Mouse (Mus musculus): ENCODE results near the gene Sass6. TPM values are rescaled to one million over a fixed set of nuclear protein-coding genes. Genes with fewer than 3 reads are reported as not detected.
"Not testable (repeated sequence)": the region's sequence is repeated elsewhere in the genome, so short reads cannot be mapped to it uniquely, and the experiment has no call there.

Gene Sass6
- 1 to 10 TPM; 1.7 to 2.3 (median 1.9) TPM for total RNA-seq (2022)

- peak; percentile 99 for DNase-seq (ENCODE audit: low spot score)
Measured at GRCm38 (mm10) chr3:116594728-116595602, at the start of gene Sass6. Sass6 (plus strand) TSS chr3:116594982.

GRCm38 (mm10) chr3:116547430-116547829 lies 47.4 kb upstream of the Sass6 start:
- DNase-seq (ENCODE audit: low spot score), result no peak

- DNase-seq (ENCODE audit: low spot score), result no peak
Measured at GRCm38 (mm10) chr3:116551362-116551761, 43.4 kb upstream of the Sass6 start.

- not testable (repeated sequence) for DNase-seq (ENCODE audit: low spot score)
Measured at GRCm38 (mm10) chr3:116561315-116561714, 33.5 kb upstream of the Sass6 start.

- peak; percentile 45 for DNase-seq (ENCODE audit: low spot score)
Measured at GRCm38 (mm10) chr3:116562408-116563094, 32.2 kb upstream of the Sass6 start, which contains the start of gene Lrrc39. Lrrc39 (plus strand) TSS chr3:116562973.

DNA sequence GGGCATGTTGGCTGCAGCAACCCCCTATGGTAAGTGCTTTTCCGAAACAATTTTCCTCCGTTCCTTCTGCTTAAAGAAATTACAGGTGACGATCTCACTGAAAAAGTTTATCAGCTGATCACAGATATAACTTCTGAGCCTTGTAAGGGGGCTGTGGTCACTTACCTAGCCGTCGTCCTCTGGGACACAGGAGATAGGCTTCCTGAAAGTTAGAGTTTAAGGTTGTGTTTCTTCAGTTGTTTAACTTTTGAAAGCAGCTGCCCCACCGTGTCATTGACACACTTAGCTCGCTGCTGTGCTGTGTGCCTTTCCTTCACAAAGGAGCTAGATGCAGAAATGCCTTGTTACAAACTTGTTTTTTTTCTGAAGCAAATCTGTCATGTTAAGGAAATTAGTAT lies 31.7 kb upstream of the Sass6 start:
- DNase-seq (ENCODE audit: low spot score), result no peak

GRCm38 (mm10) chr3:116570628-116571027 lies 24.2 kb upstream of the Sass6 start:
- no peak for DNase-seq (ENCODE audit: low spot score)

DNA sequence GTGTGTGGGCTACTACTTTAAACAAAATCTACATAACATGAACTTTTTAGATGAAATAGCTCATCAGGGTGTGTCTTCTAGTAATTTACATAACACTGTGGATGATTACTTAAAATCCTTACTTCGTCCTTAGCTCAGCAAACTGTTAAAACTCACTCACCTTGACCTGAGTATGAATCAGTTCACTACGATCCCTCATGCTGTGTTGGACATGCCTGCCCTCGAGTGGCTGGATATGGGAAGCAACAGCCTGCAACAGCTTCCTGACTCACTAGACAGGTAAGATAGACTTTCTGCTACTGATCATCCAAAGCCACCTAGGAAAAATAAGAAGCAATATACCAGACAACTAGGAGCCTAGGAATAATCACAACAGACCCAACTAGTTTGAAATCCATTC lies 17.5 kb upstream of the Sass6 start:
- no peak for DNase-seq (ENCODE audit: low spot score)

DNA sequence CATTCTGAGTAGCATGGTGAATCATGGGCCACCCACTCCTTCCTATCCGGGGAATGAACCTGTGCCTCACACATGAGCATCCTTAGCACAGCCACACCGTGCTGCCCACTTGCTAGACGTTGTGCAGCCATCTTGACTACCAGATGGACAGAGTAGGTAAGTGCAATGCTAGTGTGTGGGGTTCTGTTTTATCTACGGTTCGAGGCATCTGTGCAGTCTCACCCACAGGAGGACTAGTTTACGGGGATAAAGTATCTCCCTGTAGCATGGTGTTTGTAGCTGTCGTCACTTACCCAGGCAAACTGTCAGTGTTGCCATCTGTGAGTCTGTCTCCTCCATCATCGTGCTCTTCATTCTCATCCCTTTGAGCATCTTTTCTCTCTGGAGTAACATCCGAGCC lies 12.6 kb upstream of the Sass6 start:
- DNase-seq (ENCODE audit: low spot score), result no peak

GRCm38 (mm10) chr3:116594076-116594727 lies 580 bp upstream of the Sass6 start:
- DNase-seq (ENCODE audit: low spot score), result no peak

- DNase-seq (ENCODE audit: low spot score), result no peak
Measured at GRCm38 (mm10) chr3:116595603-116595991, 815 bp downstream of the Sass6 start.

DNA sequence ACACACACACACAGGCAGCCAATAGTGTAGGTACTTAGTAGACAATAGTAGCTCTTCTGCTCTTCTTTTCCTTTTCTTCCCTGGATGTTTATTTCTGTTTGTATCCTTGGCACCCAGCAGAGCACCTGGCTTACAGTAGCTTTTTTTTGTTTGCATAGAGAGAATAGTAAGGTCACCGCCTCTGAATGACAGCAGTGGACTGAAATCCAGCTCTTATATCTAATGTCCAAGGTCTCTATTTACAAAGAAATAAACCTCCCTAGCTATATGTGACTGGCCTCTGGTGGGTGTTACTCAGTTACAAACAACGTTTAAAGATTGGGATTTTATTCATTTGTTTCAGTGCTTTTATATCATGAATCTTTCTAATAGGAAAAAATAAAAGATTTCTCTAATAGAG lies 4.9 kb downstream of the Sass6 start:
- no peak for DNase-seq (ENCODE audit: low spot score)

DNA sequence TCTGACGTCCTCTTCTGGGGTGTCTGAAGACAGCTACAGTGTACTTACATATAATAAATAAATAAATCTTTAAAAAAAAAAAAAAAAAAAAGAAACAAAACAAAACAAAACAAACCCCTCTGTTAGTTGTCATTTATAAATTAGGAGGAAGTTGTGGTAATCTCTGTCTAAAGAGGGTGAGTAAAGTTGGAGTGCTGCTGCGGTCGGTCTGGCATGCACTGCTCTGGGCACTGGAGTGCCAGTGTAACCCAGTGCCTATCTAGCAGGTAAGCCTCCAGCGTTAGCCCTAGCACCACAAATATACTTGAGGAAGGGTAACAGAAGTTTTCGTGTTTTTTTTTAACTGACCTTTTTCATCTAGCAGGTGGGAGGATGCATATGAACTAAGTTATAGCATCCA lies 6.2 kb downstream of the Sass6 start:
- no peak for DNase-seq (ENCODE audit: low spot score)

- DNase-seq (ENCODE audit: low spot score), result no peak
Measured at GRCm38 (mm10) chr3:116601781-116602180, 7.0 kb downstream of the Sass6 start.

- no peak for DNase-seq (ENCODE audit: low spot score)
Measured at GRCm38 (mm10) chr3:116604570-116604969, 9.8 kb downstream of the Sass6 start.

GRCm38 (mm10) chr3:116614295-116614892 lies 19.6 kb downstream of the Sass6 start, which contains the start of gene Trmt13:
Trmt13 (minus strand) TSS chr3:116614587.
- DNase-seq (ENCODE audit: low spot score), result no peak

GRCm38 (mm10) chr3:116615318-116616068 lies 20.7 kb downstream of the Sass6 start:
- no peak for DNase-seq (ENCODE audit: low spot score)

DNA sequence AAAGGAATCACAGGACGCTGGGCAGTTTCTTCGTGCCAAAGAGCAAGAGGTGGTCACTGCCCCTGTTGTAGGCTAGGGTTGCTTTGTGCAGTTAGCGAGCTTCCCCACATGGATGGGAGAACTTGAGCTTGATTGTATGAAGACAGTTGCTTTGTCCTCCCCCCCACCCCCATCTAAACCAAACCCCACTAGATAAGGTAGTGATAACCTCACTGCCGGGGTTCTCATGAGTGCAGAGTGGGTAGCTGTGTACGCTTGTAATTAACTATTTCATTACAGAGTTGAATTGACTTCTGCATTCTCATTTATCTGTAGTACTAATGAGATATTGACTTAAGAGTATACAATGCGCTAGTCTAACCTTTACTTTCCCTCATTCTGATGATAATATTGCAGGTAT lies 24.1 kb downstream of the Sass6 start:
- no peak for DNase-seq (ENCODE audit: low spot score)

DNA sequence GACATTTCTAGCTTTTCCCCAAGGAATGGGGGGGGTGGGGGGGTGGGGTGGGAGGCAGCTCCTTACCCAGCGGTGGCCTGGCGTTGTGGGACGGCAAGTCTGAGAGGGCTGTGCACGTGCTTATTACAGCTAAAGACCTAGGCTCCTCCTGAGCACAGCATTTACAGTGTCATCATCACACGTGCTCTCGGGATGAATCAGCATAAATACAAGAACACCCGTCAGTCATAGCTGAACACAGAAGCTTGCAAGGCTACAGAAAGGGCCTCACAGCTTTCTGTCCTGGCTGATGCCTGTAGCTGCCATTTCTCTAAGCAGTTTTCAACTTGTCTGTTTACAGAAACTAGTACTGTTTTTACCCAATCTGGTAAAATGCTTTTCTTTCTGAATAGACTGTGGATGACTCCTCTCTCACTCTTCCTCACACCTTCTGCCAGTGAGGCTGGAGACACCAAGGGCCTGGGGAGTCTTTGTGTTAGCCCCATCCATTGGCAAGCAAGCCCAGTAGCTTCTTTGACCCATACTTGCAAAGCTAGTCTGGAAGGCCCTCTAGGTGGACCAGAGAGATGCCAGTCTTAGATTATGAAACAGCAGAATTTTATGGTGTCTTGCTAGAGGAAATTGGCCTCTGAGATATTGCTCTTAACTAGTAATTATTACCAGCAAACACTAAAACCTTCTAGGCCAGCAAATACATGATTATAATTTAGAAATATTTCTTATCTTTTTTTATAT lies 26.0 kb downstream of the Sass6 start:
- no peak for DNase-seq (ENCODE audit: low spot score)

- DNase-seq (ENCODE audit: low spot score), result no peak
Measured at GRCm38 (mm10) chr3:116622641-116623040, 27.9 kb downstream of the Sass6 start.
